Mouse (Mus musculus) lung, postnatal 36 days (tissue): Measurements from ENCODE around the gene Rag2.

Experiments
- DNase-seq: peaks from one replicate; pipeline ENCODE4 v3.0.0; 2022; ENCODE audit warnings: mixed read lengths

Gene Rag2

DNA sequence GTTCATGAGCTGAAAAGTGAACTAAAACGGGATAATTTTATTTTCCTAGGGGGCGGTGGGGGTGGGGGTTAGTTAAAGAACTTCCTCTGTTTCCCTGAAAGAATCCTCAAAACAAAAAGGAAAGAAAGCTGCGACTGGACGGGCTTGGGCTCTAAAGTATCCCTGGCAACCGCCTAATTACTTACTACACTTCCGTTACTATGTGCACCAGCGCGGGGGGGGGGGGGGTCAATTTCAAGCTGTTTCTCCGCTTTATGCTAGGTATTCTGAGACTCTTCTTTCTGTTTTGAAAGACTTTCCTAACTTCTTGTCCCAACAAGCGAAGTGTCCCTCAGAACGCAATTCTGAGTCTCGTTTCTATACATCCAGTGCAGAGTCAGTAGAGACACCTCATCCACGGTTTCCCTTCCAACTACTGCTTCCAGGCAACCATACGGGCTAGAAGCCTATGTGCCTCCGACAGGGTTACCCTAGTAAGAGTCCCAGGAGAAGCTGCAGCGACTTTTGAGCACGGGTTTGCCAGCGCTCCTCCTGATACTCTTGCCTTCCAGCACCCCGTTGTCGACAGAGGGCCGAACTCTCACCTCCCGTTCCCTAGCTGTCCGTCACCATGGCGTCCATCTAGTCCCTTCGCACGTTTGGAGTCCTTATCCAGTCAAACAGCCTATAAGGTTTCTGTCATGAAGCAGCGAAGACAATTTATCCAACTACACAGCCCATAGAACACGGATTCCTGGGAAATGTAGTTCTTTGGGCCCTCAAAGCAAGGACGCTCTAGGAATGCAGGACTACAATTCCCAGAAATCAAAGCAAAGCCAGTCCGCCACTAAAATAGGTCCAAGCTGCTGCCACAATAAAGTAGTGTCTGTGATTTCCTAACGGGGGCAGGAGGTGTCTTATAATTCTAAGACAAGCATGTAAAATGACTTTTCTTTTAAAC is 4.0 kb downstream of the Rag2 start:
- peak; percentile 97 for DNase-seq

GRCm38 (mm10) chr2:101638979-101639839 is 14.7 kb downstream of the Rag2 start:
- DNase-seq = no peak

DNA sequence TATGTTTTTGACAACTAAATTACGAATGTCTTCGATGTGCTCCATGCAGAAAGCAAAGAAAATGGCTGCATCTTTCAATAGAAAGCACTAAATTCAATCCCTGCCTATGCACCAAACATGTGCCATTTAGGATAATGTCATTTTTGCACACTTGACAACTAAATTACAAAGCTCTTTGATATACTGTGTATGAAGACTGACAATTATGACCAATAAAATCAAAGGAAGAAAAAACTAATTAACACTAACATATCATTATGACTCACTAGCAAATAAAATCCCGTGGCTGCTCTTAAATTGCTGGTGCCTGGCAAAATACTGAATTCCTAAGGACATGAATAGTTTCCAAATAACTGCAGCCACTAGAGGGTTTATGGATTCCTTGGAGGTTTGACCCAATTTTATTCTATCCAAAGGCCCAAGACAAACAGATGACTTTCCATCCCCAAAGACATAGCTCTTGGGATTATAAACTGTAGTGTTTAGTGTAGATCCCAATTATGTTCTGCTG is 15.4 kb downstream of the Rag2 start:
- no peak for DNase-seq

- no peak for DNase-seq
Measured at GRCm38 (mm10) chr2:101645841-101646240, 21.3 kb downstream of the Rag2 start.

DNA sequence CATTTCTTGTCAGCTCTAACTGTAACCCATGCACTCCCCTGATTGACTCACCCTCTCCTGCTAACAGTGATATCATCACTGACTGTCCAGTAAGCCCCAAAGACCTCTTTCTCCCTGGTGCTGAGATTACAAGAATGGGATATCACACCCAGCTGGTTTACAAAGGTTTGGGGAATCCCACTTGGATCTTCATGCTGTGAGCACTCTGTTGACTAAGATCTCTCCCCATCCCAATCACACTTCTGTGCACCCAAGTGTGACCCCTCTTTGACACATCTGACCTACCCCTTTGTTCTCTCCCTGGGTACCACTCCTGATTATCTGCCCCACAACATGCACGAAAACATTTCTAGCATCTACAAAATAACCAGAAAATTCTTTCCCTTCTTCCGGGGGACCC is 23.8 kb downstream of the Rag2 start:
- DNase-seq = no peak

DNA sequence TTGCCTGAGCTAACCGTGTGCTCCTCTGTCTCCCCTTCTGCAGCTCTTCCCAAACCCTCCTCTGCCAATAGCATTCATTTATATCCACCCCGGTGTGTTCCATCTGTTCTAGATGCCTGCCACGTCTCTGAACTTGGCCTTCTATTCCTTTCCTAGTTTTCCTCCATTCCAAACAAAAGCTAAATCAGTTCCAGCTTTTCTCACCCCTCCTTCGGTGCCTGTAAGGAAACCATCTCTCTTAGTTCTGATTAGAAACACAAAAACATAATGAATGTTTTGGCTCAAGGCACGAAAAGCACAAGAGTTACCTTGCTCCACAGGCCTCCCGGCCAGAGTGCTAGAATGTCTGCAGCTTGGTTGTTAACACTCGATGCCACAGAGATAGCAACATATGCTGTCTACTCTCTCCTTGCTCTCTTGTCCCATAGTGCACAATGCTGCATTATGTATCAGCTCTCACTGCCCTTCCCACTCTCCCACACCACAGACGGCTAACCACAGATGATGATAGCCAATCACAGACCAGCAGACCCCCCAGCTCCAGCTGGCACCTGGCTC is 24.7 kb downstream of the Rag2 start, which contains the start of the genes Rag1 and B230118H07Rik:
Rag1 (minus strand) TSS at position 388 of the 558 bp plus-strand sequence.
B230118H07Rik (minus strand) TSS at position 419 of the 558 bp plus-strand sequence.
- DNase-seq = no peak

DNA sequence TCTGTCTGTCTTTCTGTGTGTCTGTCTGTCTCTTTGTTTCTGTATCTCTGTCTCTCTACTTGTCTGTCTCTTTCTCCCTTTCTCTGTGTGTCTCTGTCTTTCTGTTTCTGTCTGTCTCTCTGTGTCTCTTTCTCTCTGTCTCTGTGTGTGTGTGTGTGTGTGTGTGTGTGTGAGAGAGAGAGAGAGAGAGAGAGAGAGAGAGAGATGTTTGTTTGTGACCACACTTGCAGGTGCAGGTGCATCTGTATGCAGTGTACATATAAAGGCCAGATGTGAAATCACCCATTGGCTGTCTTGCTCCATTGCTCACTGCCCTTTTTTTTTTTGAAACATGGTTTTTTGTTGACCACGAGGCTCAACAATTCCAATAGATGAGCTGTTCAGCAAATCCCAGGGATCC is 25.9 kb downstream of the Rag2 start:
- DNase-seq = no peak

DNA sequence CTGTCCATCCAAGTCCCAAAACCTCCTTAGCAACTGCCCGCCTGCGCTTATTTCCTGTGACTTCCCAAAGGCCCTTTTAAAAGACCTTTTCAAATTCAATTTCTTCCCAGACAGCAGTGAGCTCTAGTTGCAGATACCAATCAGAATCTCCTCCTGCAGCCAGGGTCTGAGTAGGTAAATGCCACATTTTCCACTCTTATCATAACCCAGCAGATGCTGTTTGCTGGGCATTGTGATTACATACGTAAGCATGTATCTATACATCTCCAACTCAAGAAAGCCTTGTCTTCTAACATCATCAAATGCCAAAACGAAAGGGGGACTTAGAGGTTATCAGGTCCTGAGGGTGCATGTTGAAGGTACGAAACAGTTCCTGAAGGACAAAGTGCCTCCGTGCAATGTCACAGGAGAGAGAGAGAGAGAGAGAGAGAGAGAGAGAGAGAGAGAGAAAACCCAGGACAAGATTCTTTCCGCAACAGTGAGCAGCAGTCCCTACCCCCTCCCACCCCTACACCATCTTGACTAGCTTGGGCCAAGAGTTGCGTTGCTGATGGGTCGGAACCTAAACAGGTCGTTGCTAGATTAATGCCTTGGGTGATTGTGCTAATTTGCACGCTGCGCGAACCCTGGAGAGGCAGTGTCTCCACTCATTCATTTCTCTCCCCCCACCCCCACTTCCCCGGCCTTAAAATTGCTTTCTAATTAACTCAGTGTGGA is 27.8 kb downstream of the Rag2 start:
- DNase-seq = no peak

DNA sequence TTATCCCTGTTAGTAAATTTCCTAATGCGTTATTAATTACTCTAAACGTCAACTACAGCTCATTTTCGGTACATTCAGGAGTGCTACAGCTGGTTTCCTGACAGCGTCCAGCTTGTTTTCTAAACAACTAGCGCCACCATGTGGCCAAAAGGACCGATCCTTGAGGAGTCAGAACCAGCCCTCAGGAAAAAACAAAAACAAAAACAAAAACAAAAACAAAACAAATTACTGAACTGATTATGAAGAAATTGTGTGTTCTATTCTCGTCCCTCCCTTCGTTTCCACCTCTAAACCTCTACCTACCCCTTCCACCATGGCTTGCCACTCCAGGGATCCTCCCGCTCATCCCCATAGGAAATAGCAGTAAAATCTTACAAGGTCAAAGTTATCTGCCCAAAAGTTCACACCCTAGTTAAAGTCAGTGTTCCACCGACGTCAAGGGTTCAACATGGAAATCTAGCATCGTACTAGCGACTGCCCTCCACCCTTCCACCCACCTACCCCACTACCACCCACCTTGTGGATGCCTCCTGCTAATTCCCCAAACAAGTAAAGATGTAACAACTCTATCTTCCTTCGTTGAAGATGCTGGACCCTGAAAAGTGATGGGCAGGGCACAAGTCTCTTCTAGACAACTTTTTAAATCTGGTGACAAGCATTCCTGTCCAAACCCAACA is 28.5 kb downstream of the Rag2 start:
- peak; percentile 88 for DNase-seq

GRCm38 (mm10) chr2:101660536-101660935 is 36.0 kb downstream of the Rag2 start:
- no peak for DNase-seq

- DNase-seq = peak; percentile 87
Measured at GRCm38 (mm10) chr2:101665058-101665702, 40.7 kb downstream of the Rag2 start.

DNA sequence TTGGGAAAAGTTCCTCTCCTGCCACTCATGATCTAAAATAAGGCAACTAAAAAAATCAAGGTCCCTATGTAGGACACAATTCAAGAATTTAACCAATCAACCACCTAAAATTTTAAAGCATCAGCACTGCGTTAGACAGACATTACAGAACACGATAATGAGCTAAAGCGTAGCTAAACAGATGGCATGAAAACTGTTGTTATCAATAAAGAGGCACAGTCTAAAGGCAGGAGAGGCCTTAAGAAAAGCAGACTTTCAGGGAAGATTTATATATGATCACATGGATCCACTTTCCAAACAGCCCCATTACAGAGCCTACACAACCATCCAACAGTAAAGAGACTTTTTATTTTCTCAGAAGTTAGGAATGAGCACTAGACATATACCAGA is 41.2 kb downstream of the Rag2 start:
- DNase-seq = no peak

DNA sequence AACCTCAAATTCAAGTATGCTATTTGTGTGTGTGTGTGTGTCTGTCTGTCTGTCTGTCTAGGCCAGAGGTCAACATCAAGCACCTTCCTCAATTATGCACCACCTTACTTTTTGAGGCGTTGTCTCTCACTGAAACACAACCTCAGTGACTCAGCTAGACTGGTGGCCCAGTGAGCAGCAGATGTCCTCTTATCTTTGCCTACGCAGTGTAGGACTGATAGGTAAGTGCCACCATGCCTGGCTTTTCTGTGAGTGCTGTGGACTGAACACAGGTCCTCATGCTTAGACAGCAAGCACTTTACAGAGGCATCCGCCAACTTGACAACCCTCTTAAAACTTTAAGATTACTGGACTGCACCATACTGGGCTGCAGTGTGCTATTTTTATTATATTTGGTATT is 44.2 kb downstream of the Rag2 start:
- no peak for DNase-seq

- no peak for DNase-seq
Measured at GRCm38 (mm10) chr2:101673547-101673946, 49.0 kb downstream of the Rag2 start.

- DNase-seq = peak; percentile 93
Measured at GRCm38 (mm10) chr2:101678236-101679021, 53.9 kb downstream of the Rag2 start, which contains the start of gene Traf6. Gene Traf6, plus strand, starts transcription at chr2:101678429.

DNA sequence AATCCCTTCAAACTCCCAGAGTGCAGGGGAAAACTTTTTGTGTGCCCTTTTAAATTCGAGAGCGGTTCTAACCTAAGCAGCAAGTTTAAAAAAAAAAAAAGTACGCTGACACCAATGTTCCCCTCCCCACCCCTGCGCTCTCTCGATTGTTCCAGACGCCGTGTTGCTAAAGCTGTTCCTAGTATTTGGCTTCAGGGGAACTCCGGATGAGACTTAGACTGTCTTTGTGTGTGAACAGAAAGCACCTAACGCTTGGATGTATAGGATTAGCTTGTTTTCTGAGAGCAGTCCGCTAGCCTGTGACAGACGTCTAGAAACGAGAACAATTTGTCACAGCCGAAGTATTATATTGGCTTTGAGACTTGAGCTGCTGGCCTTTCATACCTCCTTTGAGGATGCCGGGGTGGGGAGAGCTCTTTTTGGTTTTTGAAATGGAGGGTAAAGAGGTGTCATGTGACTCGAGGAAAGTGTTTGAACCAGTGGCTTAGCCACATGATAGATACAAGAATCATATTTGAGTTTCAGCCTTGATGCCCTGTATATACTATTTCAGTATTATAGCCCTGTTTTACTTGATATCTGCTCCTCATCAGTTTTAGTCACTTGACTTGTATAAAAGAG is 54.8 kb downstream of the Rag2 start:
- peak; percentile 28 for DNase-seq
